Mouse (Mus musculus) kidney, embryonic 15.5 days (tissue): ENCODE measurements around the gene Lrp2bp. TPM values are rescaled to one million over a fixed set of nuclear protein-coding genes. Genes with fewer than 3 reads are reported as not detected.

Source experiments
- ATAC-seq: fragments of 200-750 bp; cut with Nextera tagmentation; replicated peaks from 2 replicates; pipeline ENCODE4 v1.8.0; 2017; ENCODE audit warnings: moderate TSS enrichment; ENCODE audit not compliant: low FRiP score
- H3K27ac ChIP-seq: fragments of 300-500 bp; sonication (generic); 2 replicates; pipeline ENCODE4 v1.5.1; 2015; ENCODE audit warnings: mild to moderate bottlenecking, inconsistent platforms
- H3K27me3 ChIP-seq: fragments of 300-500 bp; sonication (generic); 2 replicates; pipeline ENCODE4 v1.6.1; 2015; ENCODE audit warnings: inconsistent platforms
- H3K36me3 ChIP-seq: fragments of 300-500 bp; sonication (generic); 2 replicates; pipeline ENCODE4 v1.6.1; 2015; ENCODE audit warnings: inconsistent platforms
- H3K4me1 ChIP-seq: fragments of 300-500 bp; sonication (generic); 2 replicates; pipeline ENCODE4 v1.6.1; 2015; ENCODE audit warnings: inconsistent platforms
- H3K4me2 ChIP-seq: fragments of 300-500 bp; sonication (generic); 2 replicates; pipeline ENCODE4 v1.6.1; 2015; ENCODE audit warnings: moderate library complexity, mild to moderate bottlenecking, inconsistent platforms
- H3K4me3 ChIP-seq: fragments of 300-500 bp; sonication (generic); replicated peaks from 2 replicates; pipeline ENCODE4 v1.5.1; 2015; ENCODE audit warnings: mild to moderate bottlenecking, inconsistent platforms
- H3K9ac ChIP-seq: fragments of 300-500 bp; sonication (generic); 2 replicates; pipeline ENCODE4 v1.6.1; 2015; ENCODE audit warnings: mild to moderate bottlenecking, inconsistent platforms
- H3K9me3 ChIP-seq: fragments of 300-500 bp; sonication (generic); replicated peaks from 2 replicates; pipeline ENCODE4 v1.6.1; 2016; ENCODE audit warnings: inconsistent platforms
- WGBS: fragments of 180-500 bp; shearing (Covaris S2); methylation state at CpG from one replicate; pipeline ENCODE4 v1.1.7; 2015; ENCODE audit warnings: mixed read lengths; 5-methylcytosine and 5-hydroxymethylcytosine counted together
- polyA plus RNA-seq: library from polyadenylated mRNA; unstranded; fragments of >200 nt; fragmentation: Nextera tagmentation; extraction: Ambion mirVana; gene quantifications from 2 replicates; pipeline ENCODE4 v1.2.1, GENCODE M21; 2015

Gene Lrp2bp
- 0.61 and 0.76 TPM in 2 replicates for polyA plus RNA-seq

GRCm38 (mm10) chr8:45999138-45999783, at the start of gene Lrp2bp:
Lrp2bp (plus strand) TSS chr8:45999303.
- 3% methylated on average over 22 of the region's 22 CpGs for WGBS

GRCm38 (mm10) chr8:45950622-45951021, 48.5 kb upstream of the Lrp2bp start:
- no peaks in the 10 kb centered on the region for H3K9me3 ChIP-seq
- no peak overlapping the region for H3K4me2 ChIP-seq
- H3K27ac ChIP-seq: no peak overlapping the region
- H3K36me3 ChIP-seq: no peaks in the 10 kb centered on the region
- ATAC-seq: no peak
- no peak overlapping the region for H3K4me3 ChIP-seq
- no peak overlapping the region for H3K9ac ChIP-seq
- H3K4me1 ChIP-seq: no peaks in the 10 kb centered on the region
- no peaks in the 10 kb centered on the region for H3K27me3 ChIP-seq
- 56% methylated on average over 2 of the region's 2 CpGs for WGBS

More at GRCm38 (mm10) chr8:45999138-45999783, at the start of gene Lrp2bp:
- Histone ChIP-seq H3K36me3 (peaks cover 33% of the 10 kb centered on the region), H3K9me3 (no peaks in the 10 kb centered on the region), H3K4me3 (peak within 1 kb of the TSS; percentile 62), H3K27me3 (no peaks in the 10 kb centered on the region), H3K4me2 (peak within 1 kb of the TSS; percentile 90), H3K4me1 (peaks cover 14% of the 10 kb centered on the region), H3K27ac (peak within 1 kb of the TSS; percentile 96), H3K9ac (peak within 1 kb of the TSS; percentile 60)
- ATAC-seq: no peak; the same call in 1 of the 2 replicates

GRCm38 (mm10) chr8:45970894-45971293, 28.2 kb upstream of the Lrp2bp start:
- ATAC-seq: no peak
- Histone ChIP-seq H3K4me2 (no peak overlapping the region), H3K9ac (no peak overlapping the region), H3K4me1 (peaks cover 12% of the 10 kb centered on the region), H3K27ac (no peak overlapping the region), H3K9me3 (peaks cover 4% of the 10 kb centered on the region), H3K36me3 (no peaks in the 10 kb centered on the region), H3K4me3 (no peak overlapping the region), H3K27me3 (no peaks in the 10 kb centered on the region)
- WGBS: 97% methylated on average over 12 of the region's 12 CpGs

- WGBS: 72% methylated on average over 8 of the region's 8 CpGs
- H3K4me1 ChIP-seq: peaks cover 17% of the 10 kb centered on the region
- no peaks in the 10 kb centered on the region for H3K27me3 ChIP-seq
- peak overlapping the region; percentile 74 for H3K4me3 ChIP-seq
- peaks cover 13% of the 10 kb centered on the region for H3K36me3 ChIP-seq
- H3K27ac ChIP-seq: no peak overlapping the region
- no peak for ATAC-seq
- peak overlapping the region; percentile 74 for H3K4me2 ChIP-seq
- no peak overlapping the region for H3K9ac ChIP-seq
- peaks cover 4% of the 10 kb centered on the region for H3K9me3 ChIP-seq
Observed at GRCm38 (mm10) chr8:45973988-45974505, 25.1 kb upstream of the Lrp2bp start.

DNA sequence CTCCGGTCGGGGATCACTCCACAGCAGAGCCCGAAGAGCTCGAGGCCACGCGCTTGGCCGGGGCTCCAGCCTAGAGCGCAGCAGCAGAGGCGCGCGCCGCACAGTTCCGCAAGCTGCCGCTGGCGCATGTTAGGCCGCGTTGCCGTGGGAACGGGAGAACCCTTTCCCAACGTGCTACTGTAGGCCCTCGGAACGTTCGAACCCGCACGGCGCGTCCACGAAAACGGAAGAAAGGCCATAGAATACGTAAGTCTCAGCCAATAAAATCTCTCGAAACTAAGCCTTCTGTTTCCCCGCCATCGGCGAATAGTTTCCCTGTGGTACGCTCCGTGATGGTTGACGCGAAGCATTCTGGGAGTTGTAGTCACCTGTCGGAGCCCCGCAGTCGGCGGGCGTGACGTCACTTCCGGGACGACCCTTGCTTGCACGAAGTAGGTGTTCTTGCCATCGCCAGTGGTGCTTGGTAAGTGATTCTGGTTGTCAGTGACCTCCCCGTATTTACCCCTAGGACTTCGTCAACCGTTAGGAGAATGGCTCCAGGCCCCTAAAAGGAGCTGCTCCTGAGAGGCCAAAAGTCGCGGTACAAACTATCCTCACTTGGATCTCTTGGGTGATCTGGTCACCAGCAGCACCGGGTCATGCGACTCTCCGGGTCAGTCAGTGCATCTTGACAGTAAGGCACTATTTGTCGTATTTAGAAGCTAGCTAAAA, 23.8 kb upstream of the Lrp2bp start, which contains the start of the genes 1700029J07Rik and Ufsp2:
TSS of gene 1700029J07Rik (minus strand) at position 127 of the 711 bp plus-strand sequence.
TSS of gene Ufsp2 (plus strand) at position 403 of the 711 bp plus-strand sequence.
- H3K4me3 ChIP-seq: peak within 1 kb of the TSS; percentile 74
- H3K36me3 ChIP-seq: peaks cover 19% of the 10 kb centered on the region
- H3K9ac ChIP-seq: peak within 1 kb of the TSS; percentile 65
- peak within 1 kb of the TSS; percentile 74 for H3K4me2 ChIP-seq
- H3K27me3 ChIP-seq: no peaks in the 10 kb centered on the region
- under 1% methylated on average over 57 of the region's 57 CpGs for WGBS
- peaks cover 17% of the 10 kb centered on the region for H3K4me1 ChIP-seq
- H3K27ac ChIP-seq: peak within 1 kb of the TSS; percentile 91
- ATAC-seq: peak; percentile 98
- peaks cover 4% of the 10 kb centered on the region for H3K9me3 ChIP-seq

DNA sequence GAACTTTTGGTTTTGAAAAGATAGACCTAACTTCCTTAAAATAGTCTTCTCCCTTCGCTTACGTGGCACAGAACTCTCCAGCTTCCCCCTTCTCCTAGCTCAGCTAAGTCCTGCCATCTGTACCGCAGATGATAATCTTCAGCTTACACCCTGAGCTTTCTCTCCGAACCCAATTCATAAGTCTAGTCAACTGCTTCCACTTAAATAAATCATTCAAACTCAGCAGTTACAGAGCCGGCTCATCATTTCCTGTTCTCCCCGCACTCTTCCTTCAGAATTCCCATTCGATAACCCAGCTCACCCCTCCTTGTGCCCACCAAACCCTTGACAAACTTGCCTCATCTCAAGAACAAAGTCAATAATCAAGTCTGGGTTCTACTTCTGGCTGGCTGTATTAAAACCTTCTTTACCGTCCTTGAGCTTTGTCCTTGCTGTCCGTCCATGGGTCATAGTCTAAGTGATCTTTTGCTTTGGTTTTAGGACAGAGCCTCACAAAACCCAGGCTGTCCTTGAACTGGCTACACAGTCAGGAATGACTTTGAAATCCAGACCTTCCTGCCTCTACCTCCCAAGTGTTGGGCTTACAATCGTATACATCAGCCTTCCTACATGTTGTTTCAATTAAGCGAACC, 23.1 kb upstream of the Lrp2bp start:
- ATAC-seq: peak; percentile 6; the same call in 1 of the 2 replicates
- peaks cover 4% of the 10 kb centered on the region for H3K9me3 ChIP-seq
- H3K27me3 ChIP-seq: no peaks in the 10 kb centered on the region
- H3K4me3 ChIP-seq: peak overlapping the region; percentile 74
- H3K9ac ChIP-seq: peak overlapping the region; percentile 65
- peaks cover 23% of the 10 kb centered on the region for H3K36me3 ChIP-seq
- H3K27ac ChIP-seq: 0 out of 2 replicates have a peak overlapping the region, but pooled peaks have one; percentile 65
- peak overlapping the region; percentile 74 for H3K4me2 ChIP-seq
- H3K4me1 ChIP-seq: peaks cover 17% of the 10 kb centered on the region
- WGBS: 59% methylated on average over 11 of the region's 11 CpGs

- Histone ChIP-seq H3K27me3 (no peaks in the 10 kb centered on the region), H3K4me1 (no peaks in the 10 kb centered on the region), H3K9me3 (no peaks in the 10 kb centered on the region), H3K27ac (no peak overlapping the region), H3K4me2 (no peak overlapping the region), H3K9ac (no peak overlapping the region), H3K4me3 (no peak overlapping the region), H3K36me3 (peaks cover 69% of the 10 kb centered on the region)
- WGBS: 73% methylated on average over 3 of the region's 3 CpGs
- no peak for ATAC-seq
Observed at GRCm38 (mm10) chr8:45986665-45987064, 12.4 kb upstream of the Lrp2bp start.

DNA sequence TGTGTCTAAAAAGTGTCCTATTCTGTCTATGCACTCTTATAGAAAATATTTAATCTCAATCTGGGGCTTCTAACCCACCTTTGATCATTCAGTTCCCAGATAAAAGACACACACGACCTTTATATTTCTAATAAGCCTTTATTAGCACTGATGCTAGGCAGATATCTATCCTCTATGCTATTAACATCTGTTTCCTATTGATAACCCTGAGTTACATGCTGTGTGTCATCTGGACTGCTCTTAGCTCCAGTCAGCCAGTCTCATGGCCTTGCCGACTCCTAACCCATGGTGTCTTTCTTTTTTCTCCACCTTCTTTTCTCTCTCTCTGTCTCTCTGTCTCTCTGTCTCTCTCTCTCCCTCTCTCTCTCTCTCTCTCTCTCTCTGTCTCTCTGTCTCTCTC, 10.9 kb upstream of the Lrp2bp start:
- 77% methylated on average over 2 of the region's 2 CpGs for WGBS
- no peaks in the 10 kb centered on the region for H3K27me3 ChIP-seq
- H3K4me2 ChIP-seq: no peak overlapping the region
- H3K9me3 ChIP-seq: no peaks in the 10 kb centered on the region
- H3K4me1 ChIP-seq: no peaks in the 10 kb centered on the region
- no peak overlapping the region for H3K9ac ChIP-seq
- no peak overlapping the region for H3K27ac ChIP-seq
- no peak overlapping the region for H3K4me3 ChIP-seq
- peaks cover 55% of the 10 kb centered on the region for H3K36me3 ChIP-seq
- ATAC-seq: no peak

DNA sequence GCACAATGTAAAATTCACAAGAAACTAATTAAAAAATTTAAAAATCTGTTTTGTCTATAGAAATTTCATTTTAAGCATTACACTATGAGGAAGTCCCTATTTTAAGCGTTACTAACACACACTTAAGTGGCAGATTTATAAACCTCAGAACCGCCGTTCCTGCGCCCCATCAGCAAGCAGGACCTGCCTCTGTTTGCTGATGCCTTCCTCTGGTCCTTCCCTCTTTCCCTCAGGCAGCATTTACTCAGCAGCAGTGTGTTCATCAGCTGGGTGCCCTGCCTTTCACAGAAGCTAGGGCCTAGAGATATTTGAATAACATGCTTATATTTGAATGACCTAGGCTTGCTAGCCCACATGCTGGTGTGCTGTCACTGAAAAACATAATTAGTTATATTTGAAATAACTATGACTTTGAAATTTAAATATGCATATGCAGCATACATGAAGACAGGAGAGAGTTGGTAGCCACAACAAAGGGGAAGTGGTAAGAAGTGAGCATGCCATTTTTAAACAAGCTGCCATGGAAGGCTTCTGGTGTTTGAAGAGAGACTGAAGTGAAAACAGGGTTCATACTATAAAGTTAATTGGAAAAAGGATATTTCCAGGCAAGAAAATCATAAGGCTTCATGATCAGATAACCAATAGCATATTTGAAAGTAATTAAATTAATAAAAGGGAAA, 8.3 kb upstream of the Lrp2bp start:
- H3K27ac ChIP-seq: no peak overlapping the region
- no peak for ATAC-seq
- H3K4me3 ChIP-seq: no peak overlapping the region
- 87% methylated on average over 4 of the region's 4 CpGs for WGBS
- no peaks in the 10 kb centered on the region for H3K27me3 ChIP-seq
- no peak overlapping the region for H3K4me2 ChIP-seq
- no peaks in the 10 kb centered on the region for H3K4me1 ChIP-seq
- H3K9me3 ChIP-seq: no peaks in the 10 kb centered on the region
- no peak overlapping the region for H3K9ac ChIP-seq
- peaks cover 55% of the 10 kb centered on the region for H3K36me3 ChIP-seq

- Histone ChIP-seq H3K27ac (no peak overlapping the region), H3K36me3 (peaks cover 59% of the 10 kb centered on the region)
Observed at GRCm38 (mm10) chr8:45994111-45994510, 5.0 kb upstream of the Lrp2bp start.

GRCm38 (mm10) chr8:45995576-45995975, 3.5 kb upstream of the Lrp2bp start:
- Histone ChIP-seq H3K9ac (no peak overlapping the region), H3K4me1 (peaks cover 13% of the 10 kb centered on the region), H3K36me3 (peaks cover 55% of the 10 kb centered on the region), H3K9me3 (no peaks in the 10 kb centered on the region), H3K4me2 (no peak overlapping the region), H3K27ac (no peak overlapping the region), H3K4me3 (no peak overlapping the region), H3K27me3 (no peaks in the 10 kb centered on the region)
- no peak for ATAC-seq
- WGBS: 80% methylated on average over 3 of the region's 3 CpGs

More at GRCm38 (mm10) chr8:45994111-45994510, 5.0 kb upstream of the Lrp2bp start:
- peaks cover 5% of the 10 kb centered on the region for H3K4me1 ChIP-seq
- H3K9ac ChIP-seq: no peak overlapping the region
- no peaks in the 10 kb centered on the region for H3K9me3 ChIP-seq
- no peaks in the 10 kb centered on the region for H3K27me3 ChIP-seq
- H3K4me2 ChIP-seq: no peak overlapping the region
- WGBS: 93% methylated on average over 2 of the region's 2 CpGs
- ATAC-seq: no peak
- no peak overlapping the region for H3K4me3 ChIP-seq
